Mouse (Mus musculus) adrenal gland, adult 2 months (tissue): ENCODE results near the gene Serpine2. TPM values are rescaled to one million over a fixed set of nuclear protein-coding genes. Genes with fewer than 3 reads are reported as not detected.

ENCODE experiments used
- DNase-seq: peaks from one replicate; pipeline ENCODE4 v3.0.0; 2021
- long read RNA-seq: library from polyadenylated mRNA; stranded (forward); transcript quantifications from one replicate; pipeline ENCODE4 v2.0.0, GENCODE M21; 2021
- polyA plus RNA-seq: library from polyadenylated mRNA; depleted of rRNA; stranded (reverse); fragments of >200 nt; gene quantifications from 2 replicates; pipeline ENCODE4 v1.2.3, GENCODE M21; 2012; rRNA removed
- total RNA-seq, 2 experiments: library from RNA; stranded (reverse); gene quantifications; 2 replicates each; pipeline ENCODE4 v1.2.3; 2021

The Serpine2 gene
- 10 to 100 TPM; 10.2 to 25.1 TPM for total RNA-seq
- polyA plus RNA-seq: 6.3 and 7.7 TPM in 2 replicates
- long read RNA-seq, transcript Serpine2-201 (9 exons, 2,210 nt): major isoform, 39 of 44 reads
- long read RNA-seq, partial matches to known transcripts: 2 of 44 reads
- long read RNA-seq, other reads (novel, unspliced or antisense): 3 of 44 reads

GRCm38 (mm10) chr1:79861130-79861942 is at the start of gene Serpine2:
Gene Serpine2 (minus strand): TSS chr1:79861180.
- DNase-seq: no peak

- no peak for DNase-seq
Measured at GRCm38 (mm10) chr1:79907811-79908210, 46.8 kb upstream of the Serpine2 start.

GRCm38 (mm10) chr1:79905241-79905640 is 44.3 kb upstream of the Serpine2 start:
- DNase-seq: no peak

- no peak for DNase-seq
Measured at GRCm38 (mm10) chr1:79902901-79903300, 41.9 kb upstream of the Serpine2 start.

- DNase-seq: no peak
Measured at GRCm38 (mm10) chr1:79882648-79883047, 21.7 kb upstream of the Serpine2 start.

GRCm38 (mm10) chr1:79874741-79875140 is 13.8 kb upstream of the Serpine2 start:
- no peak for DNase-seq

- no peak for DNase-seq
Measured at GRCm38 (mm10) chr1:79860411-79861039, 455 bp downstream of the Serpine2 start.

GRCm38 (mm10) chr1:79859975-79860374 is 1.0 kb downstream of the Serpine2 start:
- DNase-seq: no peak

GRCm38 (mm10) chr1:79859026-79859425 is 2.0 kb downstream of the Serpine2 start:
- DNase-seq: no peak

- peak; percentile 41 for DNase-seq
Measured at GRCm38 (mm10) chr1:79858389-79858994, 2.5 kb downstream of the Serpine2 start.

GRCm38 (mm10) chr1:79857681-79858388 is 3.1 kb downstream of the Serpine2 start:
- DNase-seq: no peak

GRCm38 (mm10) chr1:79856756-79857155 is 4.2 kb downstream of the Serpine2 start:
- no peak for DNase-seq

GRCm38 (mm10) chr1:79853527-79853926 is 7.5 kb downstream of the Serpine2 start:
- DNase-seq: no peak

- no peak for DNase-seq
Measured at GRCm38 (mm10) chr1:79850341-79850740, 10.6 kb downstream of the Serpine2 start.

GRCm38 (mm10) chr1:79848663-79849062 is 12.3 kb downstream of the Serpine2 start:
- no peak for DNase-seq

GRCm38 (mm10) chr1:79846891-79847290 is 14.1 kb downstream of the Serpine2 start:
- DNase-seq: no peak

GRCm38 (mm10) chr1:79832719-79833404 is 28.1 kb downstream of the Serpine2 start:
- no peak for DNase-seq

GRCm38 (mm10) chr1:79823951-79824633 is 36.9 kb downstream of the Serpine2 start:
- DNase-seq: peak; percentile 3

GRCm38 (mm10) chr1:79822806-79823525 is 38.0 kb downstream of the Serpine2 start:
- DNase-seq: peak; percentile 65

GRCm38 (mm10) chr1:79819296-79819879 is 41.6 kb downstream of the Serpine2 start:
- peak; percentile 45 for DNase-seq
